Mouse (Mus musculus): ENCODE measurements around the gene Gfra4. TPM values are rescaled to one million over a fixed set of nuclear protein-coding genes. Genes with fewer than 3 reads are reported as not detected.

Gene Gfra4
- total and polyA plus RNA-seq, 3 experiments = not detected

- H3K4me1 ChIP-seq (ENCODE audit: insufficient read depth, low read depth, low read length) = no peaks in the 10 kb centered on the region
- ATAC-seq (ENCODE audit: extremely low read depth, insufficient number of reproducible peaks, low FRiP score, poor library complexity, severe bottlenecking) = no peak
- no peaks in the 10 kb centered on the region for H3K27me3 ChIP-seq (ENCODE audit: insufficient read depth, low read length)
- no peak overlapping the region for H3K4me3 ChIP-seq (ENCODE audit: low read depth, low read length)
- peaks cover 40% of the 10 kb centered on the region for H3K36me3 ChIP-seq (replicated peaks)
- no peak for DNase-seq (ENCODE audit: low spot score)
- no peak for TF ChIP-seq GATA1 (IDR thresholded peaks at IDR 0.05; ENCODE audit: borderline replicate concordance, low read length)
- no peaks in the 10 kb centered on the region for H3K9me3 ChIP-seq (replicated peaks)
Observed at GRCm38 (mm10) chr2:131026941-131027340, 15.9 kb downstream of the Gfra4 start.

- ATAC-seq (ENCODE audit: extremely low read depth, insufficient number of reproducible peaks, low FRiP score, poor library complexity, severe bottlenecking) (no peak), DNase-seq (ENCODE audit: low spot score) (no peak)
- H3K9me3 ChIP-seq (replicated peaks) = no peaks in the 10 kb centered on the region
- H3K27me3 ChIP-seq (ENCODE audit: insufficient read depth, low read length) = no peaks in the 10 kb centered on the region
- TF ChIP-seq TAL1 (conservative IDR thresholded peaks at IDR 0.05; ENCODE audit: low read depth, low read length) = no peak
- no peak for TF ChIP-seq CTCF (IDR thresholded peaks at IDR 0.05; ENCODE audit: low read depth, low read length)
- TF ChIP-seq GATA1 (IDR thresholded peaks at IDR 0.05; ENCODE audit: borderline replicate concordance, low read length) = no peak
- no peak for TF ChIP-seq POLR2AphosphoS5 (IDR thresholded peaks at IDR 0.05; ENCODE audit: insufficient replicate concordance, low read depth, low read length)
- no peak for TF ChIP-seq GATA2 (IDR thresholded peaks at IDR 0.05; ENCODE audit: borderline replicate concordance, low read depth, low read length)
- peaks cover 53% of the 10 kb centered on the region for H3K36me3 ChIP-seq (replicated peaks)
- no peak overlapping the region for H3K4me3 ChIP-seq (ENCODE audit: low read depth, low read length)
- no peaks in the 10 kb centered on the region for H3K4me1 ChIP-seq (ENCODE audit: insufficient read depth, low read depth, low read length)
Observed at GRCm38 (mm10) chr2:131025230-131025629, 17.7 kb downstream of the Gfra4 start.

DNA sequence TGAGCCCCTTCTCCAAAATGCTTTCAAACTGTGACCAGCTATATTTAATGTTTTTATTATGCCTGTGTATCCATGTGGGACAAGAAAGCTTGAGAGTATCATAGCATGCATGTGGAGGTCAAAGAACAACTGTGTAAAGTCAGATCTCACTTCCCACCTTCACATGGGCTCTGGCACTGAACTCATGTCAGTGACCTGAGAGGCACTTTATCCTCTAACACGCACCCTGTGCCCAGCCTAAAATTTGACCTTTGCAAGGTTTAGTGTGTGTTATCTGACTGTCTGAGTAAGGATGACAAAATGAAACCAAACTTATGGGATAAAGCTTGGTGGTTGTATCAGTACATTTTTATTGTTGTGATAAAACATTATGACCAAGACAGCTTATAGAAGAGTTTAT lies 32.3 kb downstream of the Gfra4 start:
- Histone ChIP-seq H3K9me3 (replicated peaks) (no peaks in the 10 kb centered on the region), H3K4me3 (ENCODE audit: low read depth, low read length) (no peak overlapping the region), H3K36me3 (replicated peaks) (peaks cover 59% of the 10 kb centered on the region), H3K27me3 (ENCODE audit: insufficient read depth, low read length) (no peaks in the 10 kb centered on the region), H3K4me1 (ENCODE audit: insufficient read depth, low read depth, low read length) (no peaks in the 10 kb centered on the region)
- DNase-seq (ENCODE audit: low spot score) = no peak
- no peak for ATAC-seq (ENCODE audit: extremely low read depth, insufficient number of reproducible peaks, low FRiP score, poor library complexity, severe bottlenecking)
- TF ChIP-seq GATA2 (IDR thresholded peaks at IDR 0.05; ENCODE audit: borderline replicate concordance, low read depth, low read length) (no peak), GATA1 (IDR thresholded peaks at IDR 0.05; ENCODE audit: borderline replicate concordance, low read length) (no peak), POLR2AphosphoS5 (IDR thresholded peaks at IDR 0.05; ENCODE audit: insufficient replicate concordance, low read depth, low read length) (no peak), CTCF (IDR thresholded peaks at IDR 0.05; ENCODE audit: low read depth, low read length) (no peak), TAL1 (conservative IDR thresholded peaks at IDR 0.05; ENCODE audit: low read depth, low read length) (no peak)

- ATAC-seq (ENCODE audit: extremely low read depth, insufficient number of reproducible peaks, low FRiP score, poor library complexity, severe bottlenecking) = no peak
- H3K4me1 ChIP-seq (ENCODE audit: insufficient read depth, low read depth, low read length) = no peaks in the 10 kb centered on the region
- TF ChIP-seq TAL1 (conservative IDR thresholded peaks at IDR 0.05; ENCODE audit: low read depth, low read length) (no peak), CTCF (IDR thresholded peaks at IDR 0.05; ENCODE audit: low read depth, low read length) (no peak), GATA2 (IDR thresholded peaks at IDR 0.05; ENCODE audit: borderline replicate concordance, low read depth, low read length) (no peak)
- peaks cover 62% of the 10 kb centered on the region for H3K36me3 ChIP-seq (replicated peaks)
- no peaks in the 10 kb centered on the region for H3K9me3 ChIP-seq (replicated peaks)
- H3K4me3 ChIP-seq (ENCODE audit: low read depth, low read length) = no peak overlapping the region
- no peak for DNase-seq (ENCODE audit: low spot score)
- H3K27me3 ChIP-seq (ENCODE audit: insufficient read depth, low read length) = no peaks in the 10 kb centered on the region
Observed at GRCm38 (mm10) chr2:131009123-131009522, 33.8 kb downstream of the Gfra4 start.

GRCm38 (mm10) chr2:130992818-130993217 lies 50.1 kb downstream of the Gfra4 start:
- Histone ChIP-seq H3K4me1 (ENCODE audit: insufficient read depth, low read depth, low read length) (no peaks in the 10 kb centered on the region; the same call in 1 of the 2 replicates), H3K36me3 (replicated peaks) (peaks cover 36% of the 10 kb centered on the region), H3K9me3 (replicated peaks) (no peaks in the 10 kb centered on the region), H3K4me3 (ENCODE audit: low read depth, low read length) (no peak overlapping the region), H3K27me3 (ENCODE audit: insufficient read depth, low read length) (no peaks in the 10 kb centered on the region)
- ATAC-seq (ENCODE audit: extremely low read depth, insufficient number of reproducible peaks, low FRiP score, poor library complexity, severe bottlenecking) = no peak
- TF ChIP-seq GATA2 (IDR thresholded peaks at IDR 0.05; ENCODE audit: borderline replicate concordance, low read depth, low read length) (no peak), CTCF (IDR thresholded peaks at IDR 0.05; ENCODE audit: low read depth, low read length) (no peak), TAL1 (conservative IDR thresholded peaks at IDR 0.05; ENCODE audit: low read depth, low read length) (no peak), POLR2AphosphoS5 (IDR thresholded peaks at IDR 0.05; ENCODE audit: insufficient replicate concordance, low read depth, low read length) (no peak), GATA1 (IDR thresholded peaks at IDR 0.05; ENCODE audit: borderline replicate concordance, low read length) (no peak)
- DNase-seq (ENCODE audit: low spot score) = no peak

Other genes starting within 250 kb of the Gfra4 start
- 16.7 and 23.8 TPM in 2 replicates for gene 4930402H24Rik, start 136.7 kb downstream of the Gfra4 start, total RNA-seq (2014; fragmentation: Nextera tagmentation)
- 11.8 and 12.5 TPM in 2 replicates for gene 4930402H24Rik, start 136.7 kb downstream of the Gfra4 start, total RNA-seq (2017)
- gene 4930402H24Rik, start 136.7 kb downstream of the Gfra4 start, polyA plus RNA-seq (2012) = 3.4 and 3.5 TPM in 2 replicates
- gene Atrn, start 136.6 kb downstream of the Gfra4 start, total RNA-seq (2014; fragmentation: Nextera tagmentation) = 17.2 and 19.2 TPM in 2 replicates
- gene Atrn, start 136.6 kb downstream of the Gfra4 start, total RNA-seq (2017) = 10.2 and 10.6 TPM in 2 replicates
- gene Atrn, start 136.6 kb downstream of the Gfra4 start, polyA plus RNA-seq (2012) = 1.7 and 1.8 TPM in 2 replicates
- gene Adam33, start 20.7 kb upstream of the Gfra4 start, total RNA-seq (2014; fragmentation: Nextera tagmentation) = not detected in 2 replicates
- gene Adam33, start 20.7 kb upstream of the Gfra4 start, total RNA-seq (2017) = 0.06 and 0.27 TPM in 2 replicates
- gene Adam33, start 20.7 kb upstream of the Gfra4 start, polyA plus RNA-seq (2012) = not detected in 2 replicates
- not detected in 2 replicates for gene Siglec1, start 43.7 kb upstream of the Gfra4 start, total RNA-seq (2014; fragmentation: Nextera tagmentation)
- 0.06 and 0.16 TPM in 2 replicates for gene Siglec1, start 43.7 kb upstream of the Gfra4 start, total RNA-seq (2017)
- gene Siglec1, start 43.7 kb upstream of the Gfra4 start, polyA plus RNA-seq (2012) = not detected in 2 replicates
- 0.83 and 0.98 TPM in 2 replicates for gene Hspa12b, start 84.2 kb upstream of the Gfra4 start, total RNA-seq (2014; fragmentation: Nextera tagmentation)
- gene Hspa12b, start 84.2 kb upstream of the Gfra4 start, total RNA-seq (2017) = 1.8 and 2.2 TPM in 2 replicates
- 2.9 TPM in 2 replicates for gene Hspa12b, start 84.2 kb upstream of the Gfra4 start, polyA plus RNA-seq (2012)
- not detected in 2 replicates for gene Gm11037, start 90.4 kb upstream of the Gfra4 start, total RNA-seq (2014; fragmentation: Nextera tagmentation)
- not detected in 2 replicates for gene Gm11037, start 90.4 kb upstream of the Gfra4 start, total RNA-seq (2017)
- gene Gm11037, start 90.4 kb upstream of the Gfra4 start, polyA plus RNA-seq (2012) = not detected in 2 replicates
- 81.9 and 98.7 TPM in 2 replicates for gene 1700037H04Rik, start 117.0 kb upstream of the Gfra4 start, total RNA-seq (2014; fragmentation: Nextera tagmentation)
- gene 1700037H04Rik, start 117.0 kb upstream of the Gfra4 start, total RNA-seq (2017) = 28.1 and 30.2 TPM in 2 replicates
- gene 1700037H04Rik, start 117.0 kb upstream of the Gfra4 start, polyA plus RNA-seq (2012) = 155 and 173 TPM in 2 replicates
- gene Cenpb, start 137.0 kb upstream of the Gfra4 start, total RNA-seq (2014; fragmentation: Nextera tagmentation) = 4.5 and 5.6 TPM in 2 replicates
- 7.4 and 8.6 TPM in 2 replicates for gene Cenpb, start 137.0 kb upstream of the Gfra4 start, total RNA-seq (2017)
- 29.5 and 35.4 TPM in 2 replicates for gene Cenpb, start 137.0 kb upstream of the Gfra4 start, polyA plus RNA-seq (2012)
- gene Cdc25b, start 143.9 kb upstream of the Gfra4 start, total RNA-seq (2014; fragmentation: Nextera tagmentation) = 14.0 and 85.9 TPM in 2 replicates
- 12.6 and 14.2 TPM in 2 replicates for gene Cdc25b, start 143.9 kb upstream of the Gfra4 start, total RNA-seq (2017)
- 6.0 and 7.0 TPM in 2 replicates for gene Cdc25b, start 143.9 kb upstream of the Gfra4 start, polyA plus RNA-seq (2012)
- 5.6 TPM in 1 of 2 replicates, not detected in the other for gene Spef1, start 144.2 kb upstream of the Gfra4 start, total RNA-seq (2014; fragmentation: Nextera tagmentation)
- 1.4 and 1.9 TPM in 2 replicates for gene Spef1, start 144.2 kb upstream of the Gfra4 start, total RNA-seq (2017)
- 0.75 and 0.78 TPM in 2 replicates for gene Spef1, start 144.2 kb upstream of the Gfra4 start, polyA plus RNA-seq (2012)
- 5.1 and 31.3 TPM in 2 replicates for gene Ap5s1, start 164.0 kb upstream of the Gfra4 start, total RNA-seq (2014; fragmentation: Nextera tagmentation)
- gene Ap5s1, start 164.0 kb upstream of the Gfra4 start, total RNA-seq (2017) = 5.1 and 5.2 TPM in 2 replicates
- 3.3 and 8.4 TPM in 2 replicates for gene Ap5s1, start 164.0 kb upstream of the Gfra4 start, polyA plus RNA-seq (2012)
- gene Mavs, start 191.0 kb upstream of the Gfra4 start, total RNA-seq (2014; fragmentation: Nextera tagmentation) = 18.8 and 21.2 TPM in 2 replicates
- gene Mavs, start 191.0 kb upstream of the Gfra4 start, total RNA-seq (2017) = 12.2 and 13.9 TPM in 2 replicates
- 2.3 and 5.6 TPM in 2 replicates for gene Mavs, start 191.0 kb upstream of the Gfra4 start, polyA plus RNA-seq (2012)
- 79.5 and 101 TPM in 2 replicates for gene Pank2, start 219.4 kb upstream of the Gfra4 start, total RNA-seq (2014; fragmentation: Nextera tagmentation)
- 53.3 and 57.4 TPM in 2 replicates for gene Pank2, start 219.4 kb upstream of the Gfra4 start, total RNA-seq (2017)
- 14.9 and 22.6 TPM in 2 replicates for gene Pank2, start 219.4 kb upstream of the Gfra4 start, polyA plus RNA-seq (2012)

All from G1E (cell line).